Mouse (Mus musculus): ENCODE data around the gene Olfr1331.
"Not testable (repeated sequence)": the region's sequence is repeated elsewhere in the genome, so short reads cannot be mapped to it uniquely, and the experiment has no call there.

The Olfr1331 gene

DNA sequence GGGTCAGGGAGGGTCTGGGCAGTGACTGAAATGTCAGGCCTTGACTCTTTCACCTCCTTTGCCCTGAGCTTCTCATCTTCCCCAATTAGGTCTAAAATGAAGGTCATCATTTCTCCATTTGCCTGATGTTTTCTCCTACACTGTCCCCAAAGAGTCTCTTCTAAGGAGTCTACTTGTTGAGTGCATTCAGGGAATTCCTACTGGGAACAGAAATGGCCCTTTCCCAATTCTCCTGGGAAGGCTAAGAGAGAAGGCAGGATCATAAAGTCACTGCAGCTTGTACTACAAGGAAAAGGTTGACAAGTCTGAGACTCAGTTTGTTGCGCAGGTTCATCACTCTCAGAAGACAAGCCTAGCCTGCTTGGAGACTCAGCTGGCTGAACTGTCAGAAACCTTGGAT lies at the start of gene Olfr1331:
Gene Olfr1331 (plus strand): TSS at position 301 of the 400 bp plus-strand sequence.
- no peak for DNase-seq (ENCODE audit: inconsistent ontology term)

DNA sequence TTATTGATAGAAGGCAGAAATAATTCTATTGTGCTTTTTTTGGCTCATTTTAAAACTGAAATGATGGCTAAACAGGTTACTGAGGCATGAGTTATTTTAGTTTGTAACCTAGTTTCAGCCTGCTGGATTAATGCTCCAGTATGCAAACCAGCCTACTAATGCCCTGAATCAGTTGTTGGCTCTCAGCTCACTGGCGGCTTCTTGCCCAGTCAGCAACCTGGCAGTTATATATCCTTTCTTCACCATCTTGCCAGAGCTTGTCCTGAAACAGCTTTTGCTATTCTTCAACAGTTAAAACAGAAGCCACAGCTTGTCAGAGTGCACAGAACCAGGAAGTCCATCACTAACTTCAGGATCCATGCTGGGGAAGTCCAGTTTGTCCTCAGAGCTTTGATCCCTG lies 45.5 kb upstream of the Olfr1331 start:
- peak; percentile 18 for DNase-seq (ENCODE audit: inconsistent ontology term)

DNA sequence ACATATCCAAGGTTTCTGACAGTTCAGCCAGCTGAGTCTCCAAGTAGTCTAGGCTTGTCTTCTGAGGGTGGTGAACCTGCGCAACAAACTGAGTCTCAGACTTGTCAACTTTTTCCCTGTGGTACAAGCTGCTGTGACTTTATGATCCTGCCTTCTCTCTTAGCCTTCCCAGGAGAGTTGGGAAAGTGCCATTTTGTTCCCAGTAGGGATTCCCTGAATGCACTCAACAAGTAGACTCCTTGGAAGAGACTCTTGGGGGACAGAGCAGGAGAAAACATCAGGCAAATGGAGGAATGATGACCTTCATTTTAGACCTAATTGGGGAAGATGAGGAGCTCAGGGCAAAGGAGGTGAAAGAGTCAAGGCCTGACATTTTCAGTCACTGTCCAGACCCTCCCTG lies 28.3 kb upstream of the Olfr1331 start, which contains the start of gene Olfr1333:
Gene Olfr1333 (minus strand): TSS at position 101 of the 400 bp plus-strand sequence.
- no peak for DNase-seq (ENCODE audit: inconsistent ontology term)

DNA sequence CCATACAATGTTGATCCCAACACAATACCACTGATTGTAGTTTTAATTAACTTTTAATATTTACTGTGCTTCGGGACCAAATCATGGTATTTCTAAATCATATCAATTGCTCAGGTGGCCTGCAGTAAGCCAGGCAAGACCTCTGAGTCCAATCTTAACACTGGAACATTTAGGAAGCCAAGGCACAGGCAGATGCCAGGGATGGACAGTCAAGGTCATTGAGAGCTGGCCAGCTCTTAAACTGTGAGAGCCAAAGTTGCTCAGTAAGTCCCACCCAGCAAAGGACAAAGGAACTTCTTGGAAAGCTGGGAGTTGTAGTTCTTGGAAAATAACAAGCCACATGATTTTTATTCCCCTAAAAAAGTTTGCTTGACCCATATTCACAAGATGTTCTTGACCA lies 2.7 kb upstream of the Olfr1331 start:
- DNase-seq (ENCODE audit: inconsistent ontology term) = peak; percentile 43

DNA sequence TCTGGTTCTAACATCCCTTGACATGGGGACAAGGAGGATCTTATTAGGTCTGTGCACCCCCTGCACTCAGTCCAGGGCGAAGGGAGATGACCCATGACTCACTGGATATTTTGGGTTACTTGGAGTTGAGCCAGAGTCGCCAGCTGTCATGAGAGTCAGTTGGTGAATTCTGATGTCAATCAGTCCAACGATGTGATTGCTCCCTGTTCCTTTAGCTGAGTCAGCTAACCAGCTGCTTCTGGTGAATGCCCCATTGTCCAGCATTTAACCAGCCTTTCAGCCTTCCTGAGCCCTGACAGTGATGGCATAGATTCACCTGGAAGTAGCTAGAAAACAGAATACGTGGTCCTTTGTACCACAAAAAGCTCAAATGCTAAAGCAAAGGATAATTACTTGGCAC lies 1.7 kb upstream of the Olfr1331 start:
- DNase-seq (ENCODE audit: inconsistent ontology term) = peak; percentile 89

DNA sequence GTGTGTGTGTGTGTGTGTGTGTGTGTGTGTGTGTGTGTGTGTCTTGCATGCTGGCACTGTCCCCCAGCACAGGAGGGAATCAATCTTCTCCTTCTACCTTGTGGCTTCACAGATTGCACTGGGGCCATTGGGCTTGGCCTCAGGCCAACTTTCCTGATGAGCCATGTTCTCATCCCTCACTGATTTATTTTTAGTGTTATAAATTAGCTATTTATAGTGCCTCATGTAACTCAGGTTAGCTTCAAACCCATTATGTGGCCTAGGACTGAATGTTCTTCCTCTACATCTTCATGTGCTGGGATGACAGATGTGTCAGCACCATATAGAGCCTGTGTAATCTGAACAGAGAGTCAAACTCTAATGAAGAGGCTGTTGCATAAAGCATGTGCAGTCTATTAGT lies 3.1 kb downstream of the Olfr1331 start:
- no peak for DNase-seq (ENCODE audit: inconsistent ontology term)

DNA sequence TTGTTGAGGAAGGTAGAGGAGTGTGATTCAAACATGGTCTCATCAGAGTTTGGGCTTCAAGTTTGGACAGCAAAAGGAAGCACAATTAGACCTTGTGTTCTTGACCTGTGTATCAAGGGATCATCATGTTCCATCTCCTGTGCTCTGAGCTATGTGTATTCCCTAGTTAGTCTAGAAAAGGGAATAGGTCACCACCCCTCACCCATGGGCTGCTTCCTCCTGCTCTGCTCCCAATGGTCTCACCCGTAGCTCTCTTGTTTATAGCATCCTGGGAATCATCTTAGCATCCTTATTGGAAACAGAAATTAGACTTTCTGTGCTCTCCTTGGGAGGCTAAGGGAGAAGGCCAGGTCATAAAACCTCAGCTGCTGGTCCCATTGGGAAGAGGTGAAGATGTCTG lies 23.8 kb downstream of the Olfr1331 start, which contains the start of gene Olfr1330:
Gene Olfr1330 (plus strand): TSS at position 301 of the 400 bp plus-strand sequence.
- DNase-seq (ENCODE audit: inconsistent ontology term) = no peak

DNA sequence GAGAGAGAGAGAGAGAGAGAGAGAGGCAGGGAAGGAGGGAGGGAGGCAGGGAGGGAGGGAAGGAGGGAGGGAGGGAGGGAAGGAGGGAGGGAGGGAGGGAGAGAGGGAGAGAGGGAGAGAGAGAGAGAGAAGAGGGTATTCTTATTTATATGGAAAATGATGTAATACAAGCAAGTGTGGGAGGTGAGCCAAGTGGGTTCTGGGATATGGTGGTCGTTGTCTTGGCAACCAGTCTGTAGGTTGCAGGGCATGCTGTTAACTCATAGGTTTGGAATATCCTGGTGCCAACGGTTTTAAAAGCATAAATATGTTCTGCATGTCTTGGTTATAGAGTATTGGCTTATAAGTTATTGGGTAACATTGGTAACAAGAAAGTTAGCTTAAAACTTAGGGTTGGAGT lies 37.5 kb downstream of the Olfr1331 start:
- no peak for DNase-seq (ENCODE audit: inconsistent ontology term)

DNA sequence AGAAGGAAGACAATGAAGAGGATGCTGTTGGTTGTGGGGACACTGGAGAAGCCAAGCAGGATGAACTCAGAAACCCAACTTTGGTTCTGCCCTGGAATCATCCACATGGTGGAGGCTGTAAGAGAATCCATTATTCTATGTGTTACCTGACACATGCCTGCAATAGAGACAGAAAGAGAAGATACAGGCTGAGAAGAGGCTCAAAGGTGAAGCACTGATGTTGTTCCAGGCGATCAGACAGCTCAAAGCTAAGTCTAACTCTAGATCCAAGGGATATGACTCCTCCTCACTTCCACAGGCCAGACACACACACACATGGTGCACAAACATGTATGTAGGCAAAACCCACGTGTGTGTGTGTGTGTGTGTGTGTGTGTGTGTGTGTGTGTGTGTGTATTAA lies 52.9 kb downstream of the Olfr1331 start, which contains the start of gene Olfr1329:
Gene Olfr1329 (minus strand): TSS at position 101 of the 400 bp plus-strand sequence.
- not testable (repeated sequence) for DNase-seq (ENCODE audit: inconsistent ontology term)

Data from Muller cell, postnatal 12 days (primary cell).